Mouse (Mus musculus) MEL (cell line): ENCODE measurements around the gene Clrn2. TPM values are rescaled to one million over a fixed set of nuclear protein-coding genes. Genes with fewer than 3 reads are reported as not detected.

ENCODE experiments used
- DNase-seq: peaks from one replicate; pipeline ENCODE4 v3.0.0; 2011; ENCODE audit warnings: low read depth, low spot score
- H3K27ac ChIP-seq: 2 replicates; pipeline ENCODE4 v1.5.1; 2012; ENCODE audit warnings: low read depth, mild to moderate bottlenecking, control low read depth, low read length, moderate library complexity; ENCODE audit not compliant: control insufficient read depth
- H3K27me3 ChIP-seq, 2 experiments: fragments of 150-350 bp in 1 of 2; sonication (generic) in 1 of 2; 2 replicates each; pipeline ENCODE4 v1.6.1; 2012; ENCODE audit warnings: low read length in 2 of 2, mild to moderate bottlenecking in 2 of 2, improper control_type of control experiment in 1 of 2, moderate library complexity in 1 of 2; ENCODE audit not compliant: insufficient read depth in 2 of 2, control insufficient read depth in 1 of 2
- H3K36me3 ChIP-seq, 2 experiments: 2 replicates each; pipeline ENCODE4 v1.6.1; 2012 to 2014; ENCODE audit warnings: low read length in 2 of 2, improper control_type of control experiment in 1 of 2, inconsistent platforms in 1 of 2, mild to moderate bottlenecking in 1 of 2; ENCODE audit not compliant: insufficient read depth in 2 of 2, control insufficient read depth in 1 of 2
- H3K4me1 ChIP-seq, 2 experiments: fragments of 150-350 bp in 1 of 2; sonication (generic) in 1 of 2; 2 replicates each; pipeline ENCODE4 v1.6.1; 2012; ENCODE audit warnings: low read length in 2 of 2, improper control_type of control experiment in 1 of 2, mild to moderate bottlenecking in 1 of 2; ENCODE audit not compliant: insufficient read depth in 2 of 2, control insufficient read depth in 1 of 2
- H3K4me3 ChIP-seq, 2 experiments: fragments of 150-350 bp in 1 of 2; sonication (generic) in 1 of 2; 2 replicates each; pipeline ENCODE4 v1.5.1; 2012; ENCODE audit warnings: low read depth in 2 of 2, low read length in 2 of 2, mild to moderate bottlenecking in 2 of 2, moderate library complexity in 2 of 2, control low read depth in 1 of 2, improper control_type of control experiment in 1 of 2; ENCODE audit not compliant: control insufficient read depth in 1 of 2, insufficient read depth in 1 of 2
- H3K79me2 ChIP-seq: 2 replicates; pipeline ENCODE4 v1.6.1; 2012; ENCODE audit warnings: mild to moderate bottlenecking, low read length, moderate library complexity; ENCODE audit not compliant: control insufficient read depth, poor library complexity, insufficient read depth
- H3K9ac ChIP-seq: 2 replicates; pipeline ENCODE4 v1.6.1; 2012; ENCODE audit warnings: low read depth, mild to moderate bottlenecking, control low read depth, low read length, moderate library complexity; ENCODE audit not compliant: control insufficient read depth, poor library complexity, severe bottlenecking
- H3K9me3 ChIP-seq: fragments of 150-350 bp; sonication (generic); replicated peaks from 2 replicates; pipeline ENCODE4 v1.6.1; 2012; ENCODE audit warnings: mild to moderate bottlenecking, low read length, improper control_type of control experiment, moderate library complexity; ENCODE audit not compliant: insufficient read depth
- CTCF ChIP-seq, 3 experiments: IDR thresholded peaks in 2 of 3; conservative IDR thresholded peaks in 1 of 3; 2 replicates each; pipeline ENCODE4 v1.5.1; 2011 to 2012; ENCODE audit warnings: low read length in 3 of 3, low read depth in 2 of 3, mild to moderate bottlenecking in 2 of 3, improper control_type of control experiment in 1 of 3, inconsistent platforms in 1 of 3, mixed read lengths in 1 of 3, moderate library complexity in 1 of 3; ENCODE audit not compliant: control insufficient read depth in 1 of 3, insufficient read depth in 1 of 3, poor library complexity in 1 of 3, severe bottlenecking in 1 of 3
- E2F4 ChIP-seq: IDR thresholded peaks from 2 replicates; pipeline ENCODE4 v1.6.1; 2011; ENCODE audit warnings: low read depth, low read length, improper control_type of control experiment, borderline replicate concordance
- ELF1 ChIP-seq: IDR thresholded peaks from 2 replicates; pipeline ENCODE4 v1.6.1; 2014; ENCODE audit warnings: low read depth, mild to moderate bottlenecking, inconsistent platforms, low read length, improper control_type of control experiment, moderate library complexity
- ETS1 ChIP-seq: IDR thresholded peaks from 2 replicates; pipeline ENCODE4 v1.6.1; 2012; ENCODE audit warnings: low read depth, mild to moderate bottlenecking, inconsistent platforms, low read length, improper control_type of control experiment, moderate library complexity
- GABPA ChIP-seq: IDR thresholded peaks from 2 replicates; pipeline ENCODE4 v1.6.1; 2012; ENCODE audit warnings: low read depth, mild to moderate bottlenecking, inconsistent platforms, low read length, improper control_type of control experiment, moderate library complexity
- GATA1 ChIP-seq: IDR thresholded peaks from 2 replicates; pipeline ENCODE4 v1.6.1; 2011; ENCODE audit warnings: low read depth, low read length, improper control_type of control experiment
- JUND ChIP-seq: IDR thresholded peaks from 2 replicates; pipeline ENCODE4 v1.6.1; 2011; ENCODE audit warnings: low read depth, mild to moderate bottlenecking, improper control_type of control experiment, low read length
- MAFK ChIP-seq: IDR thresholded peaks from 2 replicates; pipeline ENCODE4 v1.6.1; 2011; ENCODE audit warnings: low read depth, mild to moderate bottlenecking, low read length, improper control_type of control experiment, borderline replicate concordance
- MAX ChIP-seq: IDR thresholded peaks from 2 replicates; pipeline ENCODE4 v1.6.1; 2011; ENCODE audit warnings: low read length, improper control_type of control experiment
- MAZ ChIP-seq: IDR thresholded peaks from 2 replicates; pipeline ENCODE4 v1.6.1; 2012; ENCODE audit warnings: low read depth, mild to moderate bottlenecking, inconsistent platforms, low read length, improper control_type of control experiment
- MEF2A ChIP-seq: IDR thresholded peaks from 2 replicates; pipeline ENCODE4 v1.6.1; 2014; ENCODE audit warnings: low read depth, mild to moderate bottlenecking, inconsistent platforms, low read length, improper control_type of control experiment; ENCODE audit not compliant: poor library complexity, insufficient replicate concordance, severe bottlenecking; ENCODE audit errors: extremely low read depth
- MXI1 ChIP-seq: IDR thresholded peaks from 2 replicates; pipeline ENCODE4 v1.6.1; 2011; ENCODE audit warnings: mild to moderate bottlenecking, low read depth, low read length, improper control_type of control experiment
- NELFE ChIP-seq: IDR thresholded peaks from 2 replicates; pipeline ENCODE4 v1.6.1; 2011; ENCODE audit warnings: low read depth, low read length, improper control_type of control experiment
- POLR2A ChIP-seq, 2 experiments: IDR thresholded peaks; 2 replicates each; pipeline ENCODE4 v1.6.1; 2011 to 2012; ENCODE audit warnings: low read length in 2 of 2, mild to moderate bottlenecking in 2 of 2, control low read depth in 1 of 2, improper control_type of control experiment in 1 of 2, low read depth in 1 of 2, moderate library complexity in 1 of 2; ENCODE audit not compliant: control insufficient read depth in 1 of 2, insufficient read depth in 1 of 2, poor library complexity in 1 of 2
- POLR2AphosphoS2 ChIP-seq: IDR thresholded peaks from 2 replicates; pipeline ENCODE4 v1.6.1; 2011; ENCODE audit warnings: low read length, improper control_type of control experiment
- POLR2AphosphoS5 ChIP-seq: IDR thresholded peaks from 2 replicates; pipeline ENCODE4 v1.6.1; 2012; ENCODE audit warnings: low read depth, borderline replicate concordance, mild to moderate bottlenecking, inconsistent platforms, low read length, moderate library complexity, mixed read lengths
- SIN3A ChIP-seq: IDR thresholded peaks from 2 replicates; pipeline ENCODE4 v1.6.1; 2012; ENCODE audit warnings: low read length, improper control_type of control experiment, inconsistent platforms
- TAL1 ChIP-seq: IDR thresholded peaks from 2 replicates; pipeline ENCODE4 v1.6.1; 2012; ENCODE audit warnings: mild to moderate bottlenecking, inconsistent platforms, low read length, moderate library complexity, mixed read lengths
- UBTF ChIP-seq: IDR thresholded peaks from 2 replicates; pipeline ENCODE4 v1.6.1; 2012; ENCODE audit warnings: low read depth, mild to moderate bottlenecking, inconsistent platforms, low read length, improper control_type of control experiment, moderate library complexity, borderline replicate concordance; ENCODE audit not compliant: insufficient read depth
- ZNF384 ChIP-seq: IDR thresholded peaks from 2 replicates; pipeline ENCODE4 v1.6.1; 2012; ENCODE audit warnings: low read depth, mild to moderate bottlenecking, inconsistent platforms, low read length, improper control_type of control experiment
- polyA plus RNA-seq, 2 experiments: library from polyadenylated mRNA; stranded (reverse) in 1 of 2; unstranded in 1 of 2; fragments of >175 nt in 1 of 2; fragments of >200 nt in 1 of 2; gene quantifications; 2 replicates each; pipeline versions ENCODE4 v1.2.1 to v1.2.4; 2012; ENCODE audit warnings: low replicate concordance in 2 of 2, low read depth in 1 of 2; ENCODE audit not compliant: insufficient read length in 2 of 2, insufficient read depth in 1 of 2, missing spikeins in 1 of 2
- total RNA-seq: library from RNA; depleted of rRNA; stranded (reverse); fragments of 300-350 nt; gene quantifications from 2 replicates; pipeline ENCODE4 v1.2.3, GENCODE M21; 2012

Gene Clrn2
- total and polyA plus RNA-seq, 3 experiments: not detected

DNA sequence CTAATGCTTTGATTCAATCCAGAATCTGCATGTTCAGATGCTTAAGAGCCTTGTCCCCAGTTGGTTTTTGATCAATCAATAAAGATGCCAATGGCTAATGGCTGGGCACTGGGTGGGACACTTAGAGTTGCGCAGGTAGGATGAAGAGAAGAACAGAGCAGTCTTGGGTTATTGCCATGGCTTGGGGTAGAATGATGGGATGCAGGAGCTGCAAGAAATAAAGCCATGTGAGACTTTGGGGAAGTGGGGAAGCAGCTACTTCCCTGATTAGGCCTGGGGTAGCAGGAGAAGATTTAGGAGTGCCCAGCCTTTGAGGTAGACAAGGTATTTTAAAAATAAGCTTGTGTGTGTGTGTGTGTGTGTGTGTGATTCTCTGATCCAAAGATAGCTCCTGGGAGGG lies 26.5 kb downstream of the Clrn2 start:
- Histone ChIP-seq H3K9me3 (no peaks in the 10 kb centered on the region), H3K79me2 (no peaks in the 10 kb centered on the region), H3K36me3 (no peaks in the 10 kb centered on the region), H3K4me1 (no peaks in the 10 kb centered on the region), H3K9ac (no peak overlapping the region), H3K4me3 (no peak overlapping the region), H3K27me3 (peaks cover 6 to 14% of the 10 kb centered on the region in 2 experiments), H3K27ac (no peak overlapping the region)
- no peak for TF ChIP-seq JUND
- TF ChIP-seq CTCF (IDR thresholded peaks at IDR 0.05 in 2 of 3, conservative IDR thresholded peaks at IDR 0.05 in 1 of 3; ENCODE audit: control insufficient read depth in 1 of 3, insufficient read depth in 1 of 3, low read depth in 2 of 3, low read length in 3 of 3, poor library complexity in 1 of 3, severe bottlenecking in 1 of 3): no peak
- no peak for TF ChIP-seq MAZ
- no peak for TF ChIP-seq ELF1
- no peak for TF ChIP-seq E2F4
- no peak for TF ChIP-seq MEF2A
- DNase-seq: no peak

GRCm38 (mm10) chr5:45481125-45481524 lies 27.6 kb downstream of the Clrn2 start:
- Histone ChIP-seq H3K27me3 (peaks cover 6 to 14% of the 10 kb centered on the region in 2 experiments), H3K9ac (no peak overlapping the region), H3K79me2 (no peaks in the 10 kb centered on the region), H3K27ac (no peak overlapping the region), H3K9me3 (no peaks in the 10 kb centered on the region), H3K4me1 (no peaks in the 10 kb centered on the region), H3K36me3 (no peaks in the 10 kb centered on the region), H3K4me3 (no peak overlapping the region)
- DNase-seq: no peak
- TF ChIP-seq ETS1 (no peak), ZNF384 (no peak), NELFE (no peak), POLR2A (IDR thresholded peaks at IDR 0.05; ENCODE audit: control insufficient read depth in 1 of 2, insufficient read depth in 1 of 2, low read depth in 1 of 2, low read length in 2 of 2, poor library complexity in 1 of 2) (no peak), SIN3A (no peak), POLR2AphosphoS5 (no peak), POLR2AphosphoS2 (no peak), E2F4 (no peak), MXI1 (no peak), MAZ (no peak), GATA1 (no peak), CTCF (IDR thresholded peaks at IDR 0.05 in 2 of 3, conservative IDR thresholded peaks at IDR 0.05 in 1 of 3; ENCODE audit: control insufficient read depth in 1 of 3, insufficient read depth in 1 of 3, low read depth in 2 of 3, low read length in 3 of 3, poor library complexity in 1 of 3, severe bottlenecking in 1 of 3) (no peak), TAL1 (no peak), MAX (no peak), UBTF (no peak), MAFK (no peak), GABPA (no peak)
- TF ChIP-seq, all 39 proteins: peak for 0
